Comparison of ENCODE assay signal across 9 mouse cellular contexts in the genomic region with DNA sequence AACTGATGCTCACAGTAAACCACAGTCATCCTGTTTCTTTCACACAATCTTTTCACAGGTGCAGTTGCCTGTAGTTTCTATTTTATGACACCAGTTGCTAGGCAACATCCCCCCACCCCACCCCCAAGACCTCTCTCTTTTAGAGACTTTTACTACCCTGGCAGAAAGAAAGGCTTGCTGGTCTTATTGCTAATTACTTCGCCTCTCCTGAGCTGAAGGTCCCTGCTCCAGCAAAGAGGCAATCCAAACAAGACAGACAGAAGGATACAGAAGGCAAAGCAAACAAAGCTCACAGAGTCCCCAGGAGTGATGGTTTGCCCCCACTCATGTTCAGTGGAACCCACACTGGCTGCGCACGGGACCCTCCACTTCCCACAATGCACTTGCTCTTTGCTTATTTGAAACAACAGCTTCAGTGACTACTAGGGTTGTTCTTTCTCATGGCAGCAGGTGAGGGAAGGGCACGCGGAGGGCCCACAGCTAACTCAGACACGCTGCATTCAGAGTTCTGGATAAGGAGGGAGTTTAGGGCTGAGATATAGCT.
DNase-seq lines count a peak whose midpoint lies in the region; ATAC-seq lines count a peak whose summit lies in the region.
"Had no signal": no experiment of that assay in that cellular context is flagged by ENCODE, and none has a peak within 500 bp of the region (broad histone marks: within the 10 kb centered on the region; RNA-seq: fewer than 3 reads in every experiment).

No protein-coding gene starts in this region.

- H3K4me1 ChIP-seq in limb, embryonic 10.5 days: peaks cover 30% of the 10 kb centered on the region

- peaks cover 14% of the 10 kb centered on the region for H3K36me3 ChIP-seq in limb, embryonic 10.5 days
- H3K36me3 ChIP-seq: heart, embryonic 13.5 days had no signal

- H3K9me3 ChIP-seq in limb, embryonic 10.5 days (replicated peaks): no peaks in the 10 kb centered on the region
- H3K9me3 ChIP-seq: heart, embryonic 13.5 days had no signal

- 0 out of 2 replicates have a peak, but pooled peaks have one; percentile 6 for ATAC-seq in common myeloid progenitor, adult 5-6 weeks (replicated peaks; ENCODE audit: low read depth, poor library complexity, severe bottlenecking)

- no peaks in the 10 kb centered on the region for H3K27me3 ChIP-seq in limb, embryonic 10.5 days (ENCODE audit: low read depth, poor library complexity, severe bottlenecking)
- H3K27me3 ChIP-seq: heart, embryonic 13.5 days had no signal

- peak; percentile 28 to 53 for DNase-seq in kidney, postnatal 4 days
- no peak for DNase-seq in kidney, adult 11 months
- DNase-seq in limb, embryonic 10.5 days (ENCODE audit: low spot score): peak; percentile 67
- peak; percentile 92 for DNase-seq in thymus, postnatal 0 days (ENCODE audit: low spot score)
- DNase-seq in cerebellum, postnatal 25 days: no peak
- no peak for DNase-seq in urinary bladder, adult 18-20 months (ENCODE audit: low spot score in 2 of 2)
- DNase-seq: cerebellum, postnatal 10 days had no signal

- peak overlapping the region; percentile 32 for H3K4me3 ChIP-seq in limb, embryonic 10.5 days
- H3K4me3 ChIP-seq: heart, embryonic 13.5 days had no signal

- H3K27ac ChIP-seq in limb, embryonic 10.5 days: peak overlapping the region; percentile 90
- H3K27ac ChIP-seq: heart, embryonic 13.5 days had no signal

- 46% methylated on average over 6 of the region's 6 CpGs for WGBS in limb, embryonic 10.5 days

Comparison
In these comparisons a context has a peak if more than half of its experiments do, and no peak if none do; other contexts are left out.
1. DNase-seq: peak in kidney, postnatal 4 days (2 of 2), limb, embryonic 10.5 days (single experiment) and thymus, postnatal 0 days (single experiment); none in kidney, adult 11 months (single experiment), cerebellum, postnatal 25 days (0 of 2) and urinary bladder, adult 18-20 months (0 of 2).